Mouse (Mus musculus): ENCODE measurements around the gene Shpk.

- no peak for TF ChIP-seq POLR2A (IDR thresholded peaks at IDR 0.05; ENCODE audit: borderline replicate concordance, extremely low read depth, insufficient read depth, insufficient read length, poor library complexity, severe bottlenecking)
- TF ChIP-seq CTCF (IDR thresholded peaks at IDR 0.05; ENCODE audit: borderline replicate concordance, extremely low read depth, insufficient read depth, insufficient read length), result no peak
These were observed 31.2 kb upstream of the Shpk start for GRCm38 (mm10) chr11:73168071-73168470.
